Mouse (Mus musculus) left cerebral cortex, adult 18-20 months (tissue): ENCODE measurements around the gene Arhgap44. TPM values are rescaled to one million over a fixed set of nuclear protein-coding genes. Genes with fewer than 3 reads are reported as not detected.

Experiments used
- DNase-seq, 2 experiments: peaks; one replicate each; pipeline ENCODE4 v3.0.0; 2021 to 2022; ENCODE audit warnings: low spot score in 2 of 2, mixed read lengths in 1 of 2
- long read RNA-seq, 2 experiments: library from polyadenylated mRNA; stranded (forward); transcript quantifications; one replicate each; pipeline ENCODE4 v2.0.0; 2021
- total RNA-seq, 2 experiments: library from RNA; stranded (reverse); gene quantifications; 2 replicates each; pipeline ENCODE4 v1.2.3; 2021

Arhgap44 gene
- total RNA-seq: 100 to 1,000 TPM; 139 to 154 TPM
- long read RNA-seq, experiment 1, full-length matches to known transcripts: 10 of 50 reads
- long read RNA-seq, experiment 1, partial matches to known transcripts: 14 of 50 reads
- long read RNA-seq, experiment 1, other reads (novel, unspliced or antisense): 26 of 50 reads
- long read RNA-seq, experiment 2, full-length matches to known transcripts: 8 of 44 reads
- long read RNA-seq, experiment 2, partial matches to known transcripts: 16 of 44 reads
- long read RNA-seq, experiment 2, other reads (novel, unspliced or antisense): 20 of 44 reads

DNA sequence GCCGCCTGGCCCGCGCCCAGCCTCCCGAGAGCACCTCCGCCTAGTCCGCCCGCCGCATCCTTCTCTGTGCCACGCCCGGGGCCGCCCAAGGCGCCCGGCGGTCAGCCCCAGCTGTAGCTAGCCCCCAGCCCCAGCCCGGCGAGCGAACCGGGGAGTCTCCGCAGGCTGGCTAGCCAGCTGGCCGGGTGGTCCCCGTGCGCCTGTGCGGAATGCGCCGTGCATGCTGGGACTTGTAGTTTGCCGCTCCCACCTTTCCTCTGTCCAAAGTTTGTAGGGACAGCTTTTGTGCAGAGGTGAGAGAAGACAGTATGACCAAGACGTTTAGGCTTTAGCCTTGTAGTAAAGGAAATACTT, at the start of gene Arhgap44:
TSS of gene Arhgap44 (minus strand) at position 195 of the 354 bp plus-strand sequence.
- peak; percentile 78 to 85 for DNase-seq

DNA sequence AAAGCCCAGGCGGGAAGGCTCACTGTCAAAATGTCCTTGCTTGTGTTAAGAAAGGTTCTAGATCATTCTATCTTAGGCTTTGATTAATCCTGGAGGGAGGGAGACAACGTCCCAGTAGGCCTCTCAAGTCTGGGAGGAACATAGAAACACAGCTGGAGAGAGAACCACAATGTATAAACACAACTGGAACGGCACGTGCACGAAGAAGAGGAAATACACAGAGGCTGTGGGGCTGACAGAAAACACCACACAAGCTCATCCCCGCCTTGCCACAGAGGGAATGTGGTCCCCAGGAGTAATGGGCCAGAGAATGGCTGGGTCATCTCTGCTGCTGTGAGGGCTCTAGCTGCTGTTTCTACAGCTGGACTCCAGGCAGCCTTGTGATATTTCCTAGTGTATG, 48.9 kb upstream of the Arhgap44 start:
- no peak for DNase-seq

DNA sequence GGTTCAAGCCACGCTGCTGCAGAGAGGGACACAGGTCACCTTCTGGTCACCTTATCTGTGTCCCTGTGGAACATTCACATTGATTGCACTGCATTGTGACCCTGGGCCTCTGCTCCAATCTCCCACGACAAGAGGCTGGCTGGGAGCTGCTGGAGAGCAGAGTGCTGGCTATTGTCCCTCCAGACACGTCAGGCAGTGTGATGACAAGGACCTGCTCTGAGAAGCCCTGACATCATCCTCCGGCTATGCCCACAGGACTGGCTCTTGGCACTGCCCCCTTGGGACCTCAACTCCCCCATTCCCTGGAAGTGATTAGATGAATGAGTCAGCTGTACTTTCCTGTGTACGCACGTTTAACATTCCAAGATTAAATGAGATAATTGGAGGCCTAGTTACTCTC, 46.7 kb upstream of the Arhgap44 start:
- no peak for DNase-seq

DNA sequence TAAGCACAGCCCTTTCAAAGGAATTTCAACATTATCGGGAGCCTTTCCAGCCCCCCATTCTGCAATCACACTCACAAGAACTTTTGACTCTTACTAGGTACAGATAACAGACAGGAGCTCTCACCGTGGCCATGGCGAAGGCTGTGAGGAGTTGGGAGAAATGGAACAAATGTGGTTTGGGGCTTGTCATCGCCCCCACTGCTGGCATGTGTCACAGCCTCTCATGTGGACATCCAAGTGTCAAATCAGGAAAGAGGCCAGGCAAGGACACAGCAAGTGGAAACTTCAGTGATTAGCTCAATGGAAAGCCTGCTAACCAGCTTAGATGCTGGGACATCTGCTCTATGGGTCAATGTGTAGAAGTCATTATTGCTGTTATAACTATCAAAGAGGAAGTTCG, 42.5 kb upstream of the Arhgap44 start:
- no peak for DNase-seq

DNA sequence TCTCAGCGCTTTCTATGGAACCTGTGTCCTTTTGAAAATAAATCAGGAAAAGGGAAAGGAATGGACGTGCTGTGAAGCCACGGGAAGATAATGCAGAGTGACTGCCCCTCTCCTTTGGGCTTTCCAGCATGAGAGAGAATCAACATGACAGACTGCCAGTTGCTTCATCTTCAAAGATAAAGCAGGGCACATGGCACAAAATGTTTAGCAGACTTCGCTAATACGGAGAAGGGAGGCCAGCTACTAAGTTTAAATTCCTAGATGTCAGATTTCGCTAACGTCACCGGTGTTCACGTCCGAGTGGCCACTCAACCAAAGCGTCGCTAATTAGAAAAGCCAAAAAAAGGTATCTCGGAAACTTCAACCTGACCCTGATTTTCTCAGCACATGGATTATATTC, 41.9 kb upstream of the Arhgap44 start:
- DNase-seq: no peak

DNA sequence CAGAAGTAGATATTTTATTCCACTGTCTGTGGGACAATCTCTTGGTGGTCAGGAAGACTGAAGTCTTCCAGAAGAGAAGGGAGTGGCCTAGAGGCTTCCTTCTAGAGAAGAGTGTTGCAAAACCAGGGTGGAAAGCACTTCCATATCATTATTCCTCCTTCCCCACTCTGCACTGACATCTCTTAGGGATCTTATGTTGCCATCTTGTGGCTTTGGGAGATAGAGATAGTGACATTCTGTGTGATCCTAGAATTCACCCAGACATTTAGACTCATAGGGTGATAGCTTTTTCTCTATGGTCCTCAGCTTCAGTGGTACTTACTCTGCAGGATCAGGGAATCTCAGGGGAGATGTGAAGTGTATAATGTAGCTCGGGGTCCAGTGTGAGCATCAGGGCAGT, 40.3 kb upstream of the Arhgap44 start:
- no peak for DNase-seq

DNA sequence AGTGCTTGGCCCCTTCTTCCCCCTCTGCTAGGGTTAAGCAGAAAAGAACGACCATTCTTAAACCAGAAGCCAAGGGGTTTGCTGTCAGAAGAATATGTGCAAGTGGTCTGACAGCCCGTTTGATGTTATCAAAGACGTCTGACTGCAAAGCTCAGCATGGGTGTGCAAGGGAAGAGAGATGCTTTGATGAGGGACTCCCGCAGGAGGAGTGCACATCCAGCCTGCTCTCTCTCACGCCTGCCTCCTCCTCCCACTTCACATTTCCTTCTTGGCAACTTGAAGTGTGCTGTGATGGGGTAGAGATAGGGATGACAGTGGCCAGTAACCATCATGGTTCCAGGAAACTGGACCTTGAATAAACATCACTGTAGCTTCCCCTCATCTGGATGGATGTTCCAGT, 39.5 kb upstream of the Arhgap44 start:
- DNase-seq: no peak

DNA sequence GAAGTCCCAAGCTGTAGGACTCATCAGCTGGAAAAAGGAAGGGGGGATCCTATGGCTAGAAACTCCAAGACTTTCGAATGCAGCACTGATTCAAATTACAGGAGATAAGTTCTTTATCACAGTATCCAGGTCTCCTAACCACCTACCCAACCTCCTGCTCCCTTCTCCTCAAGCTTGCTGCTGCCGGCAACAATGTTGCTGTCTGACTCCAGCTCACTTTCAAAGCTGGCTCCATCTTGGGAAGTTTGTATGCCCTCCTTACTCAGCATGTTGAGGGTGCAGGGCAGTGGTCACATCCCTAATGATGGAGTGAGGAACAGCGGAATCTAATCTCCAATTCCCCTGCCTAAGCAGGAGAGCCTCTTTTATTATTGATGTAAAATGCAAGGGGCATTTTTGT, 35.3 kb upstream of the Arhgap44 start:
- no peak for DNase-seq

DNA sequence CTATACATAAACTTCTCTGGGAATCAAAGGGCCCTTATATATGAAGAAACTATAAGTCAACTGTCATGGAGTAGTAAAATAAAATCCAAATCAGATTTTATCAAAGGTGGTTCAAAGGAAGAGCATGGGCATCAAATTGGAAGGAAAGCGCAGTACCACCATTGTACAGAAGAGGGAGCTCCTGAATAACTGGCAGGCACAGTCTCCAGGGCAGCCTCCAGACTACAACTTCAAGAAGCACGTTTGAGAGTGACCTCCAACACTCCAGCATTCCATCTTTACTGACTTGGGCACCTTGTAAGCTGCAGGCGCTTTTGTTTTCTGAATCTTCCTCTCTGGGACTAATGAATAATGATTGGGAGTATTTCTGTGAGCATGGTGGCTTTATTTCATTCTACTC, 34.5 kb upstream of the Arhgap44 start:
- peak; percentile 80 to 90 for DNase-seq

DNA sequence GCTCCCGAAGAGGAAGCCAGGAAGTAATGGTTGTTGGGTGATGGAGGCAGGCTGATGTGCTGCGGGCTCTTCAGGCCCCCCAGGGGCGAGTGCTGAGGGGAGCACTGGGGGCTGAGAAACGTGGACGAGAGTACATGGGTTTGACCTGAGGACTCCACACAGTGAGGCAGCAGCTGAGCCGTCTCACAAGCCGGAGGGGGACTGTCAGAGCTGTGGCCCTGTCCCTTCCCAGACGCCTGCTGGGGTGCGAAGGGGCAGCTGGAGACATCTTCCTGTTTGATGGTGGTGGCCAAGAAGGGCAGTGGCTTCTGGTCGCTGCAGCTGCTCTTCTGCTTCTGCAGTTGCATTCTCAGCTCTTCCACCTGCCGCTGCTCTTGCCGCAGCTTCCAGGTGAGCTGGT, 24.2 kb upstream of the Arhgap44 start:
- no peak for DNase-seq

DNA sequence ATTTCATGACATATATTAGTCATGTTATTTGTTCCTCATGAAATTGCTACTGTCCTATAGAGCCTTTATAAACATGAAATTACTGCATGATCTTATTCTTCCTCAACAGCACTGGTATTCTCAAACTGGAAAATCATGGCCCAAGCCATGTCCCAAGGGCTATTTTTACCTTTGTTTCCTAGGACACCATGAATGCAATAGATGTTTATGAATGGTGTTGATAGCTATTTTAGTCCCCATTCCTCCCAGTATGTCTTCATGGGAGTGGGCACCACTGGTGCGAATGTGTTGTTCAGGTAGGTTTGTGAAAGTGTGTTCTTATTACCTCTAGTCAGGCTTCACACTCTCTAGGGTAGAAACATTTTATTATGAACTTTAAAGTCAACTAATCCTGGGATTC, 22.4 kb upstream of the Arhgap44 start:
- DNase-seq: no peak

DNA sequence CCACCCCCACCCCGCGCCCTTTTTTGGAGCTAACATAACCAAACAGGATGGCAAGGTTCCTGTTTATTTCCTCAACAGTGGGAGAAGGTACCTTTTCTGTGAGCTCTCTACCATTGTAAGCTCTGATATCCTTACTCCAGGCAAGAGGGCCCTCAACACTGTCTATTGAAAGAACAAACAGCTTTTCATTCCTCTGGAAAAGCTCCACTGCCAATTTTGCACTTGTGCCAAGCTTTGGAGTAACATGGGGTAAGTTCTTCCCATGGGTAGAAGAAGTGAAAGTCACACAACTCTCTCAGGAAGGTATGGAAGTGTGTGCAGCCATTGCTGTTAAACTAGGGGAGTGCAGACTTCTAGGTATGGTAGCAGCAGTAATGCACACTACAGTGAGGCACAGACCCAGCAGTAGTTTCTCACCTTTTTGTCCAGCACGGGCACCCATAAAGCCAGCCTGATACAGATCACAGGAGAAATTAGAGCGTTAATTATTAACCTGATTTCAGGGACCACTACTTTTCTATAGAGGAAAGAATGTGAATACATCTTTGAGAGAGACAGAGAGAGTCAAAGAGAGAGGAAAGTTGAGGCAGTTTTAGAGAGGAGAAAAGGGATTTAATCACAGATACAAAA, 7.5 kb upstream of the Arhgap44 start:
- no peak for DNase-seq

DNA sequence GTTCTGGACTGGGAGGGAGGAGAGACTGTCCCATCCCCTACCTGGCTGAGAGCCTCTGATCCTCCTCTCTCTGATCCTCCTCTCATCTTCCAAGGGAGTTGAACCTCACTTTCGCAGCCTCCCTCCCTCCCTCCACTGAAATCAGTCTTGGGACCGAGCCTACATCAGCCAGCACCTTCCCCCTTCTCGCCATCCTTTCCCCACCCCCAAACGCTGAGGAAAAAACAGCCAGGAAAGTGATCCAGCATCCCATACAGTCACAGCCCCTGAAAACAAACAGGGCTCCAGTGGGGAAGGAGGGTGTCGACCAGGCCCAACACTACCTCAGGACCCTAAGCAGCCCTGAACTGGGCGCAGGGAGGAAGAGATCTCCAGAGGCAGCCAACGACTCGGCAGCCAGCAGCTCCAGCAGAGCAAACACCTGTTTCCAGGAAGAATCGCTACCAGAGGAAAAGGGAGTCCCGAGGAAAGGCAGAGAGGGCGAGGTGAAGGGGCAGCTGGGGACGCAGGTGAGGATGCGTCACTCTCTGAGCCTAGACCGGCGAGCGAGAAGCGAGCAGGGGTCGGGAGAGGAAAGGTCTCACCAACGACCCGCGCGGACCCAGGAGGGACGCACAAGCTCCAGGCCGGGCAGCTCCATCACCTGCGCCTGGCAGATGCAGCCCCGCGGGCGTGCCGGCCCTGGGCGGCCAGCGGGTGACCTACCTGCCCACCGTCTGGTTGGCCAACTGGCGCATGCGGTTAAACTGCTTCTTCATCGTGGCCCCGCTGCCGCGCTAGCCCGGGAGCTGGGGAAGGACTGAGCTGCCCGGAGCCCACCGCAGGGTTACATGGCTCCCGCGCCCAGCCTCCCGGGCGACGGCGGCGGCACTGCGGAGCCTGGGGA, 637 bp downstream of the Arhgap44 start:
- peak; percentile 11 to 35 for DNase-seq

DNA sequence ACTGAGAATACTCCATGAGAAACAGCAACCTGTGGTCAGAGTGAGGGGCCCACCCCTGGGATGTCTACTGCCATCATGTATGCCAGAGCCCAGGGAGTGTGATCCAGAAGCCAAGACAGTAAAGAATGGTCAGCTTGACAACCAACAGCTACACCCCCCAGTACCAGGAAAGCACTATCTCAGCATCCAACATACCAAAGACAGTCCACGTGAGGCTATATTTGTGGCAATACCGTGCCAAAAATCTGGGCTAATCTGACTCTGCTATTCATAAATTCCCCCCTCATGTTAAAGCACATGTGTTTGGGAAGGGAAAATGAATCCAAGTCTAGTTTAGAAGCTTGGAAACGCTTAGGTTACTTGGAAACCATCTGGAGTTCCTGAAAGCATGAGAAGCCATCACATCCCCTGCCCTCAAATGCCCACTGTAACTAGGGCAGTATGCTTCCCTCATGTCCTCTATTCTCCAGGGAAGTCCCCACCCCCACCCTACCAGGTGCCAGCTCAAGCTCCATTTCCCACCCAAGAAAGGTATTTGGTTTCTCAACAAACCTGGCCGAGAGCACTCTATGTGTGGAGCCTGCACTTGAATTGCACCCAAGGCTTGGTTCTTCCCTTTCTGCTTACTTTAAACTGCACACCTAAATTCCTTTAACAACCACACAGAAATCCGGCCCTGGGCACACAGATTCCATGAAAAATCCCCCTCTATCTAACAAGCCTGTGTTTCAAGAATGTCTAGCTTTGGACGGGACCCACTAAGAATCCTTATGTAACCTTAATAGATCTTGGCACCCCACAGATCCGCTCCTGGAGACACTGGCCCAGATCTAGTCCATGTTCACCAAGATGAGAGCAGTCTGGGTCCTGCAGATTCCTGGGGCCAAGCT, 1.5 kb downstream of the Arhgap44 start:
- DNase-seq: no peak

DNA sequence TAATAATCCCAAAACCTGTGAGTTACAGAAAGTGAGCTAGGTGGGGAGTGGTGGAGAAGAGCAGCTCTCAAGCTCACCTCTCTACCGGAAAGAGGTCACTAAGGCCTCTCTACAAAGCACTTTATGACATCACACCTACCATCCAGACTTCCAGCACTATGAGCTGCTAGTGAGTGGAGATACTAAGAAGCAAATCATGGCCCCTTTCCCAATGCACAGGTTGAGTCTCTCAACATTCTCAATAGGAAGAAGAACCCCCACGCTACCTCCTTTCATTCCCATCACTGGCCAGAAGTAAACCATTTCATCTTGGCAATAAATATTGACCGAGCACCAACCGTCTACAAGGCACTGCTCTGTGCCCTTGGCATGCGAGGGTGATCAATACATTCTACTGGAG, 3.0 kb downstream of the Arhgap44 start, which contains the start of gene 1700086D15Rik:
TSS of gene 1700086D15Rik (minus strand) at position 101 of the 400 bp plus-strand sequence.
- no peak for DNase-seq

DNA sequence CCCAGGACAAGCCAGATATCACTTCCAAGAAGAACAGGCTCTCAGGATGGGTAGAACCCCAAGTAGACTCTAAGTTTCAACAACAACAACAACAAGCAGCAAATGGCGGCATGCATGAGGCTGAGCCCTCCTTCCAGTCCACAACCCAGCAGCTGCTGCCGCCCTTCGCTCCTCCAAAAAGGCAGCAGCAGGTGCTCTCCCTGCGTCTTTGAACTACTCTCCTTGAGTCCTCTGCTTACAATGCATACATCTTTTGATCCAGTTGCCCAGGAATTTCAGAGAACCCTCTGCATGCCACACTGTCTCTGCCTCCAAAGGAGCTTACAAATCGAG, 4.1 kb downstream of the Arhgap44 start:
- no peak for DNase-seq

DNA sequence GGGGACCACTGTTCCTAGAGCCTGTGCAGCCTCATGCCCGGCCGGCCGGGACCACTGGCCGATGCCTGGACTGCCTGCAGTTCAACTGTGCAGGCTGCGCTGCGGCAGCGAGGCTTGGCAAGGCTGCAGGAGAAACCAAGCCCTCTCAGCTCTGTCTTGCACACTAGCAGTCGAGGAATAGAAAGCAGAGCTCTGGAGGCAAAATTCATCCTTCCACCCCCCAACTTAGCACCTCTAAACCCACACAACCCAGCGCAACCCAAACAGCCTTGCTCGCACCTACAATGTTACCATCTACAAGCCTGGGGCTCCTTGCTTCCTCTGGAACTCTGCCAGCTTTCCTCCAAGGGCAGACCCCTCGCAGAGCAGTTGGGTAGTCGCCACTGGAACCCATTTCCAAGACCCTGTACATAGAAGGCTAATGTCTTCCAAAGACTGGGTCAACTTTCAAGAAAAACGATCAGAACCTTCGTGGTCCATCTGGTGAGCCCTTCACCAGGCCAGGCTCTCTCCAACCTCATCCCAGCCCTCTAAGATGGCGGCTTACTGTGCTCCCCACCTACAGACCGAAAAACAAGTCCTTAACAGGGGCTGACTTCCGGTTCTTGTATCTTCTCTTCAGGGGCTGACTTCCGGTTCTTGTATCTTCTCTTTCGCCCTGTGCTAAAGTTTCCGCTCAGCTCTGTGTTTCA, 4.6 kb downstream of the Arhgap44 start:
- peak; percentile 34 to 55 for DNase-seq

DNA sequence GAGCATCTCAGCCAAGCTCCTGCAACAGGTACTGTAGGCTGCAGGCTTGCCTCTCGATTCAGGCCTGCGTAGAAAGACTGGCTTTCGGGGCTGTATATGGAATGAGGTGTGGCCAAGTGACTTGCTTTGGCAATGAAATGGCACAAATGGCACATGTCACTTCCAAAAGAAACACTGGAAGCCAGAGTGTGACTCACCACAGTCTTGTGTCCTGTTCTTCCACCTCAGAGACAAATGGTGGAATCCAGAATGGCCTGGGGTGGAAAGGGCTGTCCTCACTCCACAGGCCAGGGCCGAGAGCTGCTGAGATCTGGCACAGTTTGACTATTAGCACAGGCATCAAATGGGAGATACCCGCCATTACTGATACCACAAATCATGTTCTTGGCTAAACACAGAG, 9.8 kb downstream of the Arhgap44 start:
- DNase-seq: no peak

DNA sequence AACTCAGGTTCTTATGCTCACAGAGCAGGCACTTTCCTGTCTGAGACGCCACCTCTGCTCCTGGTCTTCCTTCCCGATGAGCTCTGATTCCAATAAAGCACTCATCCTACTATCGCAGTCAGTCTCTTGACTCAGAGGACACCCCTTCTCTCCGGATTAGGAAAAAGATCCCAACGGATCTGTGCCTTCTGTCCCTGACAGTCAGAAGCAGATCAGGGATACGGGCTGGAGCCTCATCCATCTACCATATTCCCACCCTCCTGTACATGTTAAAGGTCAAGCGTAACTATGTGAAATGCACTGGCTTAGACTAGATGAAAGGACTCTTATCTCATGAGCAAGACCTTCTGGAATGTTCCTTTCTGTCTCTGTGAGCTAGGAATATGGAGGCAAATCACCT, 14.3 kb downstream of the Arhgap44 start:
- DNase-seq: no peak

DNA sequence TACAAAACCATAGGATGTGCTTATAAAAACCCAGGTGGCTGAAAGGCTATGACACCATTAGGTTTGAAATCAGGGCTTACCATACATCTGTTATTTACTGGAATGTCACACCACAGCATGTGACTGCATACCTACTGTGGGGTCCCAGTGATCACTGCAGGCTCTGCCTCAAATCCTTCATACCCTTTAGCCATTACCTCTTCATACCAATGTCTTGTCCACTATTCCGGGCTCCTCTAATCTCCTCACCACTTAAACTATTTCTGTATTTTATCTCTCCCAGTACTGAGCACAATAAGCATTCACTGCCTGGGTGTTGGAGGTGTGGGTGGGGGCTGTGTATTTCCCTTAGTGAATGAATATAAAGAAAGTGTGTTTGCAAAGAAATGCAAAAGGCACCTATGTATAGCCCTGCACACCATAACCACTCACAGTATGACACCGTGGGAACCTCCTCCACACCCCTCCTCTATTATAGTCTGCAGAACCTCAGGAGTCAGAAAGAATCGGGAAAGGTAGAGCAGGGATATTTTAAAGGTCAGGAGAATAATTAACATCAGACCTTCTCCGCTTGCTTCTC, 19.8 kb downstream of the Arhgap44 start:
- DNase-seq: peak in 1 of 2 experiments; percentile 10
